Mouse (Mus musculus) myocyte (in vitro differentiated cells): ENCODE measurements around the gene Tnfrsf14.

Experiments used
- CEBPB ChIP-seq: IDR thresholded peaks from 2 replicates; pipeline ENCODE4 v1.6.1; 2011; ENCODE audit warnings: mild to moderate bottlenecking, moderate library complexity; ENCODE audit not compliant: poor library complexity, insufficient read depth, severe bottlenecking
- E2F4 ChIP-seq: IDR thresholded peaks from one replicate; pipeline ENCODE4 v1.6.1; 2011; ENCODE audit warnings: mild to moderate bottlenecking, control low read depth, moderate library complexity; ENCODE audit not compliant: insufficient read depth
- MAX ChIP-seq: IDR thresholded peaks from one replicate; pipeline ENCODE4 v1.6.1; 2011; ENCODE audit warnings: low read depth, mild to moderate bottlenecking, control low read depth
- MYOD1 ChIP-seq, 3 experiments: IDR thresholded peaks; one replicate each; pipeline ENCODE4 v1.6.1; 2011; ENCODE audit warnings: control low read depth in 2 of 3, low read depth in 2 of 3, mild to moderate bottlenecking in 2 of 3, moderate library complexity in 1 of 3; ENCODE audit not compliant: insufficient read length in 2 of 3, control insufficient read depth in 1 of 3
- POLR2A ChIP-seq: IDR thresholded peaks from one replicate; pipeline ENCODE4 v1.6.1; 2011; ENCODE audit warnings: low read depth, mild to moderate bottlenecking, control low read depth, moderate library complexity; ENCODE audit not compliant: insufficient read length
- POLR2AphosphoS2 ChIP-seq: IDR thresholded peaks from one replicate; pipeline ENCODE4 v1.6.1; 2011; ENCODE audit warnings: low read depth, control low read depth; ENCODE audit not compliant: insufficient read length
- TCF3 ChIP-seq: IDR thresholded peaks from one replicate; pipeline ENCODE4 v1.6.1; 2011; ENCODE audit warnings: low read depth, control low read depth; ENCODE audit not compliant: insufficient read length
- USF1 ChIP-seq: IDR thresholded peaks from one replicate; pipeline ENCODE4 v1.6.1; 2011; ENCODE audit warnings: low read depth, mild to moderate bottlenecking, control low read depth, moderate library complexity

- TF ChIP-seq MYOD1 (IDR thresholded peaks at IDR 0.05; ENCODE audit: control insufficient read depth in 1 of 3, insufficient read length in 2 of 3, low read depth in 2 of 3) (no peak), E2F4 (no peak), USF1 (no peak), MAX (no peak), POLR2A (no peak), TCF3 (no peak), CEBPB (no peak), POLR2AphosphoS2 (no peak)
Measured at GRCm38 (mm10) chr4:154958621-154959020, 30.3 kb upstream of the Tnfrsf14 start.
